Mouse (Mus musculus): ENCODE results near the gene Mgat4d.
"Not testable (repeated sequence)": the region's sequence is repeated elsewhere in the genome, so short reads cannot be mapped to it uniquely, and the experiment has no call there.

Gene Mgat4d

GRCm38 (mm10) chr8:83348263-83348662 is at the start of gene Mgat4d:
Mgat4d (plus strand) TSS chr8:83348471.
- no peak for DNase-seq (ENCODE audit: low read depth, low spot score)

GRCm38 (mm10) chr8:83300135-83300534 is 48.1 kb upstream of the Mgat4d start:
- no peak for DNase-seq (ENCODE audit: low read depth, low spot score)

DNA sequence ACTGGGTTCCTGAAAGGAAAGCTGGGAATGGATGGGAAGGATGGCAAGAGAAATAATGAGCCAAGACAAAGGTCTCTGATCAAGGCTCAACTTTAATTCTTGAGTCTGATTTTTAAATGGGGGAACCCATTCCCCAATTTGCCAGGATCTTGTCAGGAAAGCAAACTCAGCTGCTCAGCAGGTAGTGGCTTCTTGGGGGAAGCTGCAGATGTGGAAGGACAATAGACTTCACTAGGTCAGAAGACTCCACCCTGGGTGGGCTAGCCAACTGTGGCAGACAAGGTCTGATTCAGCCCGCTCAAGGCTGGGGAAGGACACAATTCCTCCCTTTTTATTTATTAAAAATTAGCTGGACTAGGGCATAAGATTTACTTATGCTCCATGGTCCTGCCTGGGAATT is 43.3 kb upstream of the Mgat4d start:
- no peak for DNase-seq (ENCODE audit: low read depth, low spot score)

- no peak for DNase-seq (ENCODE audit: low read depth, low spot score)
Measured at GRCm38 (mm10) chr8:83309836-83310235, 38.4 kb upstream of the Mgat4d start.

DNA sequence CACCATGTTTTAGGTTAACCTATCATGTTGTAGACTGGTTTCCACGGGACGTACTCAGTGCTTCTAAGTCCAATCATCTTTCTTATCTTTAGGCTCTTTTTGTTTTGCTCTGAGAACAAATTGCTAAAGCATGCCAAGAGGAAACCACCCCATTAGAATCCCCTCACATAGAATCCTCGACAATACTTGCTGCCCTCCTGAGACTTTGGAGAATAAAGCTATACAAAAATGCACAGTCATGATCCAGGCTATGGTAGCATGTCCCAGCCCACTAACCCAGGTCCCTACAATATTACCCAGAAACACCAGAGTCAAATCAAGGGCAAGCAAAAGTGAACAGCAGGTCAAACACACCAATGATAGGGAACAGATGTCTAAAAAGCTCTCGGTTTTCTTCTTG is 33.2 kb upstream of the Mgat4d start:
- not testable (repeated sequence) for DNase-seq (ENCODE audit: low read depth, low spot score)

GRCm38 (mm10) chr8:83315691-83316090 is 32.6 kb upstream of the Mgat4d start:
- no peak for DNase-seq (ENCODE audit: low read depth, low spot score)

DNA sequence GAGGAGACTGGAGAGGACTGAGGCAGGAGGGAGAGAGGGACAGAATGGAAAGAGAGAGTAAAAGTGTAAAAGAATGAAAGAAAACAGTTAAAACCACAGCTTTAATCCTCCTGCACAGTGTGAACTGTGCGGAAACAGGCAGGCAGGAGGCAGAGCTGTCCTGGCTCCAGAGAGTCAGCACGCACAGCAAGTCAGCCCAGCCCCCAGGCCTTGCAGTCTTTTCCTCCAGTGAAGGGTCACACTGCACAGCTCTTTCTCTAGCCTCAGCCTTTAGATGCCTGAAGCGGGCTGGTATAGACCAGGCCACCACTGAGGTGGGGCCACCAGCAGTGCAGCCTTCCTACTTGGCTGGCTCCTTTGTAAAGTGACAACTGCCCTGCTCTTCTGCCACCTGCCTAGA is 27.7 kb upstream of the Mgat4d start:
- DNase-seq (ENCODE audit: low read depth, low spot score), result no peak

DNA sequence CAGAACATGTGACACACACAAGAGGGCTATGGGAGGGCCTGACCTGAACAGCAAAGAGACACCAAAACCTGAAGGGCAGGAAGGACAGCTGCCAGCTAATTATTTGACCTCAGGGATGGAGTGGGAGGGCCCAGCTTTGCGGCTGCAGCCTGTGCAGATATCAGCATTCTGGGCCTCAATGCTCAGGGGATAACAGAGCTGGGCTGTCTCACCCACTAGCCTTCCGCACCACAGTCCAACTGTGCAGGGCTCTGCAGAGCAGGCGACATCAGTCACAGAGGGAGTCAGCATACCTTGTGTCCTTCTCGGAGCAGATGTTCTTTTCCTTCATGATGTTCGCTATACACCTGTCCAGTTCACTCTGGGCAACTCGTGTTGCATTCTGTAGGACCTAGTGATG is 25.9 kb upstream of the Mgat4d start:
- DNase-seq (ENCODE audit: low read depth, low spot score), result no peak

DNA sequence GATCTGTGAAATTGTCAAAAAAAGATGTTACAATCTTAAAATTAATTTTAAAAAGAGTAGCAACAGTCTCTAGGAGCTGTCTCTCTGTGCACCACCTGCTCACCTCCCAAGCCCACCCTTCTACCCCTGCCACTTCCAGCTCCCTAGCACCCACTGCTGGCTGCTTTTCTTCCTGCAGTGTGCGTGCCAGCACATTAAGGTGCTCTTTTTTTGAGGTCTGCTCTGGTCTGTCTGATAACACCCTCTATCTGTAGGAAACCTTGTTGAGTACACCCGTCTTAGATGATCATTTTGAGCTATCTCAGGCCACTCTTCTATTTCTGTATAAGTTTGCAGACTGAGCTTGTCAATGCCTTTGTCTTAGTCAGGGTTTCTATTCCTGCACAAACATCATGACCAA is 25.2 kb upstream of the Mgat4d start:
- DNase-seq (ENCODE audit: low read depth, low spot score), result no peak

GRCm38 (mm10) chr8:83327889-83328288 is 20.4 kb upstream of the Mgat4d start:
- no peak for DNase-seq (ENCODE audit: low read depth, low spot score)

- no peak for DNase-seq (ENCODE audit: low read depth, low spot score)
Measured at GRCm38 (mm10) chr8:83331567-83331898, 16.7 kb upstream of the Mgat4d start.

DNA sequence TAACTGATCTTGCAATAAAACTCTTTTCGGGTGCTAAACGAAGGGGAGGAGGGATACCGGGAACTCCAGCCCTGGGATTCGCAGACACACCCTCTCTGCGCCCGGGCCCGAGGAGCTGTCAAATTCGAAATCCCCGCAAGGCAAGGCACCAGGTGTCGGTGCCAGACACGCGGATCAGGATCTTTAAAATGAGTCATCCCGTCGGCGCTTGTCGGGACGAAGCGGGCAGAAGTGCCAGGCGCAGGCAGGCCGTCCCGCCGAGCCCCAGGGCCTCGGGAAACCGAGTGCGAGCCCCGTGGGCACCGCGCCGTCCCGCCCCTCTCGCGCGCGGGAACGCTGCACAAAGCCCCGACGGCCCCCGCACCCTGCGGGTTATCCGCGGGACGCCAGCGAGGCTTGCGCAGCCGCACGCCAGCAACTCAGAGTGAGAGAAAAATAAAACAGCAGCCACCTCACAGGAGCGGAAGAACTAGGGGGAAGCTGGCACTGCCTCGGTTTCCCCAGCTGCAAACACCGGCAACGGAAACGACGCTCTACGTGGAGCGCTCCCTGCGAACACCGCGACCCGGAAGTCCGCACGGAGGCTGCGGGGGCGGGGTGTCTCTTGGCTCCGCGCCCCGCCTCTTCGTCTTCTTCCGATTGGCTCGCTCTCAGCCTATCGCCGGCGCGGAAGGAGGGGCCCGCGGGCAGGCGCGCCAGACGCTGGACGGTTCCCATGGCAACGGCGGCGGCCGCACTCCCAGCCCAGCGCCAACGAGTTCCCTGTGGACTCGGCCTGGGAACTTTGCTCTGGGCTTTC is 16.2 kb upstream of the Mgat4d start, which contains the start of gene Elmod2:
TSS of gene Elmod2 (minus strand) at position 588 of the 799 bp plus-strand sequence.
- peak; percentile 82 for DNase-seq (ENCODE audit: low read depth, low spot score)

DNA sequence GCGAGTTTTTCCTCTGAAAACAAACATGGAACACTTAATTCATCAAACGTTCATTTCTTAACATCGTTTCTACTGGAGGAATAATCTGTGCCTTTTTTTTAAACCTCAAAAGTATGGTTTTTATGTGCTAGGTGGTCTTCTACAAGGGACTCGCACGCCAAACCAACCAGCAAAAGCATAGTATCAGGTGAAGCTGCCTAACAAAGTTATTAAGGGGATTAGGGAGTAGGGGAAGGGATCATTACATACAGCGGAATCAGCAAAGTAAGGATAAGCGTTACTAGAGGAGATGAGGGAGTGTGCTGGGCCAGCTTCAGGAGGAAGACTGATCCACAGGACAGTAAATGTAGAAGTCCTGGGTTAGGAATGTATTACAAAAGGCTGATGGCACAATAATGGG is 15.4 kb upstream of the Mgat4d start:
- DNase-seq (ENCODE audit: low read depth, low spot score), result no peak

GRCm38 (mm10) chr8:83342076-83342475 is 6.2 kb upstream of the Mgat4d start:
- no peak for DNase-seq (ENCODE audit: low read depth, low spot score)

DNA sequence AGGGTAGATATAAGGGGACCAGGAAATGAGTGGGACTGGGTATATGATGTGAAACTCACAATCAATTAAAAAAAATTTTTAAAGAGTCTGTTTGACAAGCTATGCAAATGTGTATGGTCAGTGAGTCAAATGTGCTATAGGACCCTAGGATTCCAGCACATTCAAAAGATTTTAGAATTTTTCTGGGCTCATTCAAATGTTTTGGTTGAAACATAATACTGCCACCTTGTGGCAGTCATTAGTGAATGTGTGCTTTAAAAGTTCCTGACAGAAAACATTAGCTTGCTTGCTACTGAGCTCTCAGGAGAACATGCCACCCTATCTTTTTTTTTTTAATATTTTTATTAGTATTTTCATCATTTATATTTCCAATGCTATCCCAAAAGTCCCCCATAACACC is 5.6 kb upstream of the Mgat4d start:
- peak; percentile 21 for DNase-seq (ENCODE audit: low read depth, low spot score)

DNA sequence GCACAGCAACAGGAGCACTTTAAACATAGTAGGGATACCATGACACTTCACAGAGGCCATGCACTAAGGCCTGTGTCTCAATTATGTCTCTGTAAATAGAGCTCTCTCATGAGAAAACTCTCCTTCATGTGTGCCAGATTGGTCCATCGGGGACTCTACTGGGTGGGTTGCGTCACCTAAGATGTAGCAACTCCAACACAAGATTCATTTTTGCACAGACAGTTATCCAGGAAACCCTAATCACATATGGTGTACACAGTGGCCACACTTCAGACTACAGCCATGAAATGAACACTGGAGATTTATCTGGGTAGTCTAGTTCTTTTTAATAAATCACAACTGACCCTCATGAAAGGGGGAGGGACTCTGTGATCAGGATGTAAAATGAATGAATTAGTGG is 3.0 kb downstream of the Mgat4d start:
- DNase-seq (ENCODE audit: low read depth, low spot score), result no peak

GRCm38 (mm10) chr8:83363156-83363769 is 15.0 kb downstream of the Mgat4d start:
- no peak for DNase-seq (ENCODE audit: low read depth, low spot score)

GRCm38 (mm10) chr8:83377231-83377630 is 29.0 kb downstream of the Mgat4d start:
- no peak for DNase-seq (ENCODE audit: low read depth, low spot score)

DNA sequence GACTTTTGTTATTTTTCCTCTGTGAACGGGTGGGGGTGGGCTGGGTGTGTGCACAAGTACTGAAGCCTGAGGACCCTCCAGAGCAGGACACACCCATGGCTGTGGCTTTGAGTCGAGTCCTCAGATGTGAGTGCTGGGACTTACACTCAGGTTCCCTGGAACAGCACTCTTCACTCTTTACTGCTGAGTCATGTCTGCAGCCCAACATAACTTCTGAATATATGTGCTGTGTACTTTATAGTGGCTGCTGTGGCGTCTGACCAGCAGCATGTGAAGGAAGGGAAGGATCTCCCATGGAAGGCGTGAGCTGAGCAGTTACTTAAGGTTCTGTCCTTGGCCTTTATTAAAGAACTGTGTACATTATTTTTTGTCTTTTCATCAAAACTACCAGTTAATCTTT is 31.9 kb downstream of the Mgat4d start:
- no peak for DNase-seq (ENCODE audit: low read depth, low spot score)

DNA sequence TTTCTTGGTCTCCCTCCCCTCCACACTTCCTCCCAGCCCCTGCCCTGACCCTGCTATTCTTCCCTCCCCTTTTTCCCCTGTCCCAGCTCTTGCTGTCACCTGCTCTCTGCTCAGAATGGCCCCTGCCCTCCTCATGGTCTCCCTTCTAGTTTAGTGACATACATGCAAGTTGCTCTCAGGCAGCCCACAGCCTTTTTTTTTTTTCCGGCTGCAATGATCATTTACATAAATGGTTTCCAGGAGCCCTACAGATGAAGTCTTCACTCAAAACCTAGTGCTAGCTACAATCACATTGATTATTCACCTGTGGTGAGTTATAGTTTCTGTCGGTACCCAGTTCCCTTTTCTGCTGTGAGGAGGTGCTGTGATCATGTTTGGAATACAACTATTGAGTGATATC is 32.7 kb downstream of the Mgat4d start:
- no peak for DNase-seq (ENCODE audit: low read depth, low spot score)

- DNase-seq (ENCODE audit: low read depth, low spot score), result no peak
Measured at GRCm38 (mm10) chr8:83382850-83383249, 34.6 kb downstream of the Mgat4d start.

- DNase-seq (ENCODE audit: low read depth, low spot score), result peak; percentile 29
Measured at GRCm38 (mm10) chr8:83389316-83390005, 41.2 kb downstream of the Mgat4d start, which contains the start of gene Clgn. Clgn (plus strand) TSS chr8:83389867.

Data from telencephalon, adult 2 months (tissue).